Mouse (Mus musculus) thymus, adult 2 months (tissue): ENCODE results near the gene Gm20379.

Experiments
- CTCF ChIP-seq: fragments of 200-500 bp; IDR thresholded peaks from 2 replicates; pipeline ENCODE4 v1.5.1; 2012; ENCODE audit warnings: mild to moderate bottlenecking, control low read depth, low read length, moderate library complexity, borderline replicate concordance; ENCODE audit not compliant: control insufficient read depth, poor library complexity, insufficient read depth; ENCODE audit errors: extremely low read depth
- POLR2A ChIP-seq: fragments of 200-500 bp; IDR thresholded peaks from 2 replicates; pipeline ENCODE4 v1.6.1; 2012; ENCODE audit warnings: mild to moderate bottlenecking, low read length, control low read depth, moderate library complexity; ENCODE audit not compliant: control insufficient read depth, poor library complexity, insufficient read depth; ENCODE audit errors: extremely low read depth

- TF ChIP-seq CTCF (no peak), POLR2A (no peak)
Measured at GRCm38 (mm10) chr13:92299522-92299921, 6.3 kb upstream of the Gm20379 start.
